In genomic region chr17:66578007-66578406, GRCm38 (mm10) we compare ENCODE assay signal across 9 mouse cellular contexts. TPM values are rescaled to one million over a fixed set of nuclear protein-coding genes. Genes with fewer than 3 reads are reported as not detected.
DNase-seq lines count a peak whose midpoint lies in the region; ATAC-seq lines count a peak whose summit lies in the region.
"Had no signal": no experiment of that assay in that cellular context is flagged by ENCODE, and none has a peak within 500 bp of the region (broad histone marks: within the 10 kb centered on the region; RNA-seq: fewer than 3 reads in every experiment).

No protein-coding gene starts in this region.

- H3K4me3 ChIP-seq in embryonic facial prominence, embryonic 11.5 days (ENCODE audit: low read depth, low read length), result no peak overlapping the region
- H3K4me3 ChIP-seq in intestine, embryonic 15.5 days (replicated peaks), result no peak overlapping the region
- H3K4me3 ChIP-seq in neural tube, embryonic 12.5 days, result no peak overlapping the region
- H3K4me3 ChIP-seq: heart, embryonic 15.5 days had no signal

- WGBS in embryonic facial prominence, embryonic 11.5 days, result 18% methylated on average over 6 of the region's 6 CpGs
- 17% methylated on average over 6 of the region's 6 CpGs for WGBS in intestine, embryonic 15.5 days
- 23% methylated on average over 6 of the region's 6 CpGs for WGBS in neural tube, embryonic 12.5 days

- intact Hi-C loops in left cerebral cortex, postnatal 4 days (cut with DNase I), result loop anchor here (5.0 to 10.0 kb wide), 3 partner anchors 897 to 1087 kb away; no protein-coding TSS in a partner anchor

- H3K36me3 ChIP-seq in embryonic facial prominence, embryonic 11.5 days (replicated peaks; ENCODE audit: control insufficient read depth, insufficient read depth, low read depth, low read length), result no peaks in the 10 kb centered on the region
- H3K36me3 ChIP-seq in intestine, embryonic 15.5 days, result no peaks in the 10 kb centered on the region
- H3K36me3 ChIP-seq in neural tube, embryonic 12.5 days, result no peaks in the 10 kb centered on the region
- H3K36me3 ChIP-seq: heart, embryonic 15.5 days had no signal

- ATAC-seq in embryonic facial prominence, embryonic 11.5 days (replicated peaks; ENCODE audit: insufficient number of reproducible peaks, low FRiP score, low TSS enrichment, low read depth), result no peak
- ATAC-seq in intestine, embryonic 15.5 days, result peak; percentile 55; the same call in 1 of the 2 replicates
- peak; percentile 21; the same call in 1 of the 2 replicates for ATAC-seq in neural tube, embryonic 12.5 days (ENCODE audit: low FRiP score, low read depth)

- no peaks in the 10 kb centered on the region for H3K4me1 ChIP-seq in embryonic facial prominence, embryonic 11.5 days (ENCODE audit: control insufficient read depth, insufficient read depth, low read length)
- no peaks in the 10 kb centered on the region for H3K4me1 ChIP-seq in intestine, embryonic 15.5 days (replicated peaks)
- H3K4me1 ChIP-seq in neural tube, embryonic 12.5 days, result no peaks in the 10 kb centered on the region
- H3K4me1 ChIP-seq: heart, embryonic 15.5 days had no signal

- H3K9ac ChIP-seq in embryonic facial prominence, embryonic 11.5 days (replicated peaks; ENCODE audit: low read length), result no peak overlapping the region
- no peak overlapping the region for H3K9ac ChIP-seq in intestine, embryonic 15.5 days
- H3K9ac ChIP-seq in neural tube, embryonic 12.5 days, result no peak overlapping the region
- H3K9ac ChIP-seq: heart, embryonic 15.5 days had no signal

- H3K27me3 ChIP-seq in embryonic facial prominence, embryonic 11.5 days (ENCODE audit: control insufficient read depth, insufficient read depth, low read length), result no peaks in the 10 kb centered on the region
- no peaks in the 10 kb centered on the region for H3K27me3 ChIP-seq in intestine, embryonic 15.5 days (replicated peaks)
- H3K27me3 ChIP-seq in neural tube, embryonic 12.5 days (replicated peaks), result no peaks in the 10 kb centered on the region

- H3K27ac ChIP-seq in embryonic facial prominence, embryonic 11.5 days (replicated peaks; ENCODE audit: low read depth, low read length), result no peak overlapping the region
- H3K27ac ChIP-seq in intestine, embryonic 15.5 days, result no peak overlapping the region
- H3K27ac ChIP-seq in neural tube, embryonic 12.5 days, result no peak overlapping the region
- H3K27ac ChIP-seq: heart, embryonic 15.5 days had no signal

- no peak overlapping the region for H3K4me2 ChIP-seq in embryonic facial prominence, embryonic 11.5 days (ENCODE audit: low read depth, low read length)
- no peak overlapping the region for H3K4me2 ChIP-seq in intestine, embryonic 15.5 days (replicated peaks)
- H3K4me2 ChIP-seq in neural tube, embryonic 12.5 days (replicated peaks), result no peak overlapping the region
- H3K4me2 ChIP-seq: heart, embryonic 15.5 days had no signal

- peak; percentile 41 for DNase-seq in gastrocnemius, postnatal 10 days
- no peak for DNase-seq in gastrocnemius, adult 8-10 months (ENCODE audit: low spot score in 2 of 2)
- DNase-seq in adrenal gland, postnatal 10 days, result peak; percentile 73
- peak; percentile 78 for DNase-seq in embryonic facial prominence, embryonic 11.5 days (ENCODE audit: low spot score)
- peak; percentile 53 for DNase-seq in left cerebral cortex, postnatal 4 days
- no peak for DNase-seq in spleen, postnatal 14 days (ENCODE audit: low spot score in 2 of 2)

- H3K9me3 ChIP-seq in embryonic facial prominence, embryonic 11.5 days (replicated peaks; ENCODE audit: control insufficient read depth, low read length), result no peaks in the 10 kb centered on the region
- no peaks in the 10 kb centered on the region for H3K9me3 ChIP-seq in intestine, embryonic 15.5 days
- no peaks in the 10 kb centered on the region for H3K9me3 ChIP-seq in neural tube, embryonic 12.5 days
- H3K9me3 ChIP-seq: heart, embryonic 15.5 days had no signal

RNA-seq across cellular contexts. Expression of gene Themis3, which starts 16.4 kb away (rescaled TPM):
- not detected for total RNA-seq in gastrocnemius, postnatal 10 days (2021)
- 1 to 10 TPM in 2 of 4 experiments, under 1 TPM in 2; 0.12 to 4.5 (median 1.0) TPM for total RNA-seq in gastrocnemius, adult 8-10 months (2022)
- total RNA-seq in adrenal gland, postnatal 10 days (2021), result under 1 TPM; 0.09 to 0.15 TPM
- polyA plus RNA-seq in embryonic facial prominence, embryonic 11.5 days (2014; fragmentation: Nextera tagmentation; extraction: Ambion mirVana), result not detected in 2 replicates
- 1.7 and 3.1 TPM in 2 replicates for polyA plus RNA-seq in intestine, embryonic 15.5 days (2015; fragmentation: Nextera tagmentation; extraction: Ambion mirVana)
- total RNA-seq in left cerebral cortex, postnatal 4 days (2021), result not detected
- not detected in 2 replicates for polyA plus RNA-seq in neural tube, embryonic 12.5 days (2016; fragmentation: Nextera tagmentation; extraction: Ambion mirVana)

RNA-seq across cellular contexts. Expression of gene Rab12, which starts 58.5 kb away (rescaled TPM):
- total RNA-seq in gastrocnemius, postnatal 10 days (2021), result 100 to 1,000 TPM in 1 of 2 experiments, 10 to 100 TPM in 1; 98.4 to 111 TPM
- 100 to 1,000 TPM; 189 to 250 (median 241) TPM for total RNA-seq in gastrocnemius, adult 8-10 months (2022)
- total RNA-seq in adrenal gland, postnatal 10 days (2021), result 100 to 1,000 TPM in 1 of 2 experiments, 10 to 100 TPM in 1; 90.9 to 113 TPM
- polyA plus RNA-seq in embryonic facial prominence, embryonic 11.5 days (2014; fragmentation: Nextera tagmentation; extraction: Ambion mirVana), result 41.1 and 41.9 TPM in 2 replicates
- polyA plus RNA-seq in intestine, embryonic 15.5 days (2015; fragmentation: Nextera tagmentation; extraction: Ambion mirVana), result 31.4 and 32.5 TPM in 2 replicates
- 100 to 1,000 TPM; 154 to 159 TPM for total RNA-seq in left cerebral cortex, postnatal 4 days (2021)
- 51.3 and 55.9 TPM in 2 replicates for polyA plus RNA-seq in neural tube, embryonic 12.5 days (2016; fragmentation: Nextera tagmentation; extraction: Ambion mirVana)

Comparison
In these comparisons a context has a peak if more than half of its experiments do, and no peak if none do; other contexts are left out.
1. DNase-seq: peak in gastrocnemius, postnatal 10 days (single experiment), adrenal gland, postnatal 10 days (single experiment), embryonic facial prominence, embryonic 11.5 days (single experiment) and left cerebral cortex, postnatal 4 days (single experiment); none in gastrocnemius, adult 8-10 months (0 of 2) and spleen, postnatal 14 days (0 of 2).